Mouse (Mus musculus): ENCODE measurements at regions not wholly inside any gene's neighbourhood (a gene's known extent, or its start where the extent isn't known, plus 50 kb on each side); places are given as distances from the start of the nearest gene placed in this dataset.

DNA sequence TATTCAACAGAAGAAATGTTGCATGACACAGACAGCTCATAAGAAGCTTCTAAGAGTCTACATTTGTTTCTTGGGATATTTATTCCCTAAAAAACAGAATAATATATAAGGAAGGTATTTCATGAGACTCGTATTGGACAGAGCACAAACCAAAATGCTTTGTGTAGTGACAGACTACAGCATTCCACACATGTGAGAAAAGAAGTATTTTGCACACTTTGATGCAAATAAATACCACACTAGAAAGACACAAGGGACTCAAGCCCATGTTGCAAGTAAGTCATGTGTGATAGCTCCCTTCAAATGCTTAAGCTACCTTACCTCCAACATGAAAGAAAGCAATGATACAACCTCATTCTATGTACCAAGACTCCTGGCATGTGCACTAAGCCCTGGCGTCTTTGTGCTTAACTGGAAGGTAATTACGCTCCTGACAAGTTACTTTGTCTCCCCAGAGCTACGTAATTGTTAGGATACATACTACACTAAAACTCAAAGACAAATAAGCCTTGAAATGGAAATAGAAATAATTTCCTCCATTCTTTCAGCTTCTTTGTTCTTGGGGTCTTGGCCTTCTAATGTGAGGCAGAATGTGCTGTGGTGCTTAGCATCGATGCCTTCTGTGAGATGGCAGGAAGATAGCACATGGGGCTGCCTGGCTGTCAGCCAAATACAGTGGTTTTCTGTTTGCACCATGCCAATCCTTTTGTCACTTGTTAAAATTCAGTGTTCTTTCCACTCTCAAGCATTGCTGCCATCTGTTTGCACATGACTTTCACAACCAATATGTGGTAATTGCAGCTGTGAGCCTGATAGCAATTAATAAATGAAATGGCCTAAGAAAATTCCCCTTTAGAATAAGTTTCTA is 1214.4 kb upstream of the Igfbp7 start:
- no peak for DNase-seq

DNA sequence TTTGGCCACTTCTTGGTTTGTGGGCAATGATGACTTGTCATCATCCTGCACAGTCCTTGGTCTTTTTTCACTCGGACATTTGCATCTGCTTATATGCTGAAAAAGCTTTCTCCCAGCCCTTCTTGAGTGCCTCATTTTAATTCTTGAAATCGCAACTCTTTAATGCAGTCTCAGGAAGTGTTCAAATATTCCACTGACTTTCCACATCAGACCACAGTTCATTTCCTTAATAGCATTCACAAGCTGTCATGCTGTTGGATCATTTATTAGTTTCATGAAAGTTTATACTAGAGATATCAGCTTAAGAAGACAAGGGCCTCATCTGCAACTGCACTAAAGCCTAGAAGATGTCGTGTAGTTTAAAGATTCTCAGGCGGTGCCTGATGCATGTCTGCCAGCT is 1200.5 kb upstream of the Igfbp7 start:
- no peak for DNase-seq

- DNase-seq = no peak
Observed at GRCm38 (mm10) chr5:78602599-78602998, 1194.8 kb upstream of the Igfbp7 start.

DNA sequence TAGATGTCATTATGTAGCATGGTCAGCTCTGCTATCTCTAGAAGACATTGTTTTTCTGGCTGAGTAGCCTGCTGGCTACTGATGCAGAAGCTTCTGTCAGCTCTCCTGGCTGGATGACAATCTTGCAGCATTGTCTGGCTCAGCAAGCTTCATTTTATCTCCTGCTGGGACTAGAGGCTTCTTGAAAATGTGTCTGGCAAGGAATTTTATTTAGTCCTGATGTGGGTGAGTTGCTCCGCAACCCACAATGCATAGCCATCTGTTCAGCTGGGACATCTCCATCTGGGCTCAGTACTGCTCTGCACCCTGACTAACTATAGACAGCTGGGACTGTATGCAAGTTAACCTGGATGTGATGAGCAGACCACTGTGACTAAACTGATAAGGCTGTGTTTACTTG is 1177.0 kb upstream of the Igfbp7 start:
- DNase-seq = peak; percentile 8

GRCm38 (mm10) chr5:78556946-78557345 is 1149.1 kb upstream of the Igfbp7 start:
- no peak for DNase-seq

DNA sequence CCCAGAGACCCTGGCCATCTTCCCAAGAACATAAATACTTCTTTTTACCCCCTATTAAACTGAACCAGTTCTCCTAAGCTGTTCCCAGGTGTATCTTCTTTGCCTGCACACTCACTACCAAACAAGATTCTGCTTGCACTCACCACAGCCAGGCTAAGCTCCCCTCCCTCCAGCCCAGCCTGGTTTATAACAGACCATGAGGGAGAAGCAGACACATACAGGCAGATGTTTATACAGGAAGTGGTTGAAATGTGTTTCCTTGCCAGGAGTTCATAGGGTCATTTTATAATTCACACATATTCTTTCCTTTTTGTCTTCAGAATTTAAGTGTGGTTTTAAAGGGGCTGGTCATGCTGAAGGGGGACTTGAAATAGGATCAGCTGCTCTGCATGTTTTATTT is 1127.5 kb upstream of the Igfbp7 start:
- DNase-seq = no peak

All from cerebellum, adult 11-12 months (tissue).